Mouse (Mus musculus): Measurements from ENCODE around the gene Rbpjl.

Rbpjl gene

GRCm38 (mm10) chr2:164429881-164430615 is 27.1 kb downstream of the Rbpjl start:
- peak; percentile 87 for DNase-seq (ENCODE audit: low read depth, low spot score)

GRCm38 (mm10) chr2:164430697-164431096 is 27.8 kb downstream of the Rbpjl start:
- DNase-seq (ENCODE audit: low read depth, low spot score) = peak; percentile 91

- DNase-seq (ENCODE audit: low read depth, low spot score) = no peak
Observed at GRCm38 (mm10) chr2:164431676-164432465, 28.9 kb downstream of the Rbpjl start.

- DNase-seq (ENCODE audit: low read depth, low spot score) = peak; percentile 75
Observed at GRCm38 (mm10) chr2:164432541-164433191, 29.7 kb downstream of the Rbpjl start.

GRCm38 (mm10) chr2:164433278-164433895 is 30.4 kb downstream of the Rbpjl start:
- peak; percentile 56 for DNase-seq (ENCODE audit: low read depth, low spot score)

GRCm38 (mm10) chr2:164434681-164435080 is 31.7 kb downstream of the Rbpjl start:
- DNase-seq (ENCODE audit: low read depth, low spot score) = no peak

- peak; percentile 61 for DNase-seq (ENCODE audit: low read depth, low spot score)
Observed at GRCm38 (mm10) chr2:164435216-164436090, 32.5 kb downstream of the Rbpjl start.

- no peak for DNase-seq (ENCODE audit: low read depth, low spot score)
Observed at GRCm38 (mm10) chr2:164436215-164436913, 33.4 kb downstream of the Rbpjl start.

- DNase-seq (ENCODE audit: low read depth, low spot score) = no peak
Observed at GRCm38 (mm10) chr2:164436961-164437360, 34.0 kb downstream of the Rbpjl start.

- DNase-seq (ENCODE audit: low read depth, low spot score) = no peak
Observed at GRCm38 (mm10) chr2:164437710-164438109, 34.8 kb downstream of the Rbpjl start.

- no peak for DNase-seq (ENCODE audit: low read depth, low spot score)
Observed at GRCm38 (mm10) chr2:164438257-164438656, 35.3 kb downstream of the Rbpjl start.

GRCm38 (mm10) chr2:164439001-164439421 is 36.1 kb downstream of the Rbpjl start:
- no peak for DNase-seq (ENCODE audit: low read depth, low spot score)

- DNase-seq (ENCODE audit: low read depth, low spot score) = no peak
Observed at GRCm38 (mm10) chr2:164440314-164440713, 37.4 kb downstream of the Rbpjl start.

GRCm38 (mm10) chr2:164441155-164441554 is 38.2 kb downstream of the Rbpjl start:
- DNase-seq (ENCODE audit: low read depth, low spot score) = no peak

- DNase-seq (ENCODE audit: low read depth, low spot score) = no peak
Observed at GRCm38 (mm10) chr2:164441731-164442130, 38.8 kb downstream of the Rbpjl start.

- no peak for DNase-seq (ENCODE audit: low read depth, low spot score)
Observed at GRCm38 (mm10) chr2:164442315-164443050, 39.5 kb downstream of the Rbpjl start.

GRCm38 (mm10) chr2:164443051-164443437 is 40.1 kb downstream of the Rbpjl start:
- peak; percentile 86 for DNase-seq (ENCODE audit: low read depth, low spot score)

GRCm38 (mm10) chr2:164443460-164444000 is 40.6 kb downstream of the Rbpjl start, which contains the start of gene Sdc4:
TSS of gene Sdc4 (minus strand) at chr2:164443887.
- no peak for DNase-seq (ENCODE audit: low read depth, low spot score)

GRCm38 (mm10) chr2:164444701-164445100 is 41.8 kb downstream of the Rbpjl start:
- DNase-seq (ENCODE audit: low read depth, low spot score) = no peak

Measured in R1 (cell line).